Mouse (Mus musculus) midbrain, embryonic 14.5 days (tissue): Measurements from ENCODE around the gene Dgkh. TPM values are rescaled to one million over a fixed set of nuclear protein-coding genes. Genes with fewer than 3 reads are reported as not detected.
A peak's percentile ranks its signal among the peaks of the same experiment; 100 is the strongest.
"Not testable (repeated sequence)": the region's sequence is repeated elsewhere in the genome, so short reads cannot be mapped to it uniquely, and the experiment has no call there.

Source experiments
- ATAC-seq: fragments of 200-750 bp; cut with Nextera tagmentation; 2 replicates; pipeline ENCODE4 v1.8.0; 2017; ENCODE audit warnings: moderate number of reproducible peaks, moderate library complexity; ENCODE audit not compliant: low FRiP score, low TSS enrichment
- DNase-seq: peaks from one replicate; pipeline ENCODE4 v3.0.0-alpha.2; 2015
- H3K27ac ChIP-seq: fragments of 300-500 bp; sonication (generic); replicated peaks from 2 replicates; pipeline ENCODE4 v1.5.1; 2014; ENCODE audit warnings: mild to moderate bottlenecking, low read depth, low read length, moderate library complexity
- H3K27me3 ChIP-seq: fragments of 300-500 bp; sonication (generic); 2 replicates; pipeline ENCODE4 v1.6.1; 2014; ENCODE audit warnings: low read length, control low read depth, mixed read lengths; ENCODE audit not compliant: control insufficient read depth, insufficient read depth
- H3K36me3 ChIP-seq: fragments of 300-500 bp; sonication (generic); 2 replicates; pipeline ENCODE4 v1.6.1; 2014; ENCODE audit warnings: low read length, control low read depth; ENCODE audit not compliant: control insufficient read depth, insufficient read depth
- H3K4me1 ChIP-seq: fragments of 300-500 bp; sonication (generic); 2 replicates; pipeline ENCODE4 v1.6.1; 2014; ENCODE audit warnings: mild to moderate bottlenecking, antibody characterized with exemption, low read length, control low read depth; ENCODE audit not compliant: control insufficient read depth, insufficient read depth
- H3K4me2 ChIP-seq: fragments of 300-500 bp; sonication (generic); 2 replicates; pipeline ENCODE4 v1.6.1; 2014; ENCODE audit warnings: mild to moderate bottlenecking, low read length, moderate library complexity
- H3K4me3 ChIP-seq: fragments of 300-500 bp; sonication (generic); replicated peaks from 2 replicates; pipeline ENCODE4 v1.5.1; 2014; ENCODE audit warnings: low read depth, low read length
- H3K9ac ChIP-seq: fragments of 300-500 bp; sonication (generic); replicated peaks from 2 replicates; pipeline ENCODE4 v1.6.1; 2014; ENCODE audit warnings: mild to moderate bottlenecking, low read length, moderate library complexity
- H3K9me3 ChIP-seq: fragments of 300-500 bp; sonication (generic); 2 replicates; pipeline ENCODE4 v1.6.1; 2016; ENCODE audit warnings: low read length, control low read depth, mixed read lengths; ENCODE audit not compliant: control insufficient read depth
- WGBS: fragments of 180-500 bp; shearing (Covaris S2); extraction: QIAGEN DNeasy Blood & Tissue Kit; methylation state at CpG from one replicate; pipeline ENCODE4 v1.1.7; 2014; 5-methylcytosine and 5-hydroxymethylcytosine counted together
- polyA plus RNA-seq: library from polyadenylated mRNA; unstranded; fragments of >200 nt; fragmentation: Nextera tagmentation; extraction: Ambion mirVana; gene quantifications from 2 replicates; pipeline ENCODE4 v1.2.1, GENCODE M21; 2014

Dgkh gene
- polyA plus RNA-seq, 1 experiment from 2014 or later, result 2.9 TPM

DNA sequence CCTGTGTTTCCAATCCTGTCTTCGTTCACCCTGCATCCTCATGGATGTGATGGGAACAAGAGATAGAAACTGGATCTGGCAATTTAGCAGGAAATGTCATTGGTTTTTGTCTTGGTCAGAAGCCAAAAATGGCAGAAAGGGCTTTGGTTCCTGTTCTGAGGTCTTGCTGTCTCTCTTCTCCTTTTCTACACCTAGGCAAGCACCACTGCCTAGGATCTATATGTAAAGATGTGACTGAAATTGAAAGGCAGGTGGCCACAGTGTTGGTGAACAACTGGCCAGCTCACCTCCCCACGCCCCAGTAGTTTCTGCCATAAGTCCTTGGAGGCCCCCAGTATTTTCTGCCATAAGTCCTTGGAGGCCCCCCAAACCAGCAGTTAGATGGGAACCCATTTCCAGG lies 16.1 kb upstream of the Dgkh start:
- Histone ChIP-seq H3K4me1 (no peaks in the 10 kb centered on the region), H3K27me3 (no peaks in the 10 kb centered on the region), H3K4me2 (no peak overlapping the region), H3K4me3 (no peak overlapping the region), H3K27ac (no peak overlapping the region), H3K9me3 (no peaks in the 10 kb centered on the region), H3K9ac (no peak overlapping the region), H3K36me3 (no peaks in the 10 kb centered on the region)
- ATAC-seq (no peak), DNase-seq (no peak)
- 94% methylated on average over 2 of the region's 2 CpGs for WGBS

- Histone ChIP-seq H3K9ac (no peak overlapping the region), H3K27ac (no peak overlapping the region), H3K27me3 (no peaks in the 10 kb centered on the region), H3K4me2 (no peak overlapping the region), H3K9me3 (no peaks in the 10 kb centered on the region), H3K4me1 (no peaks in the 10 kb centered on the region), H3K4me3 (no peak overlapping the region), H3K36me3 (no peaks in the 10 kb centered on the region)
- no peak for ATAC-seq
- DNase-seq, result no peak
- 49% methylated on average over 14 of the region's 14 CpGs for WGBS
These were observed 15.5 kb upstream of the Dgkh start for GRCm38 (mm10) chr14:78747969-78748651.

DNA sequence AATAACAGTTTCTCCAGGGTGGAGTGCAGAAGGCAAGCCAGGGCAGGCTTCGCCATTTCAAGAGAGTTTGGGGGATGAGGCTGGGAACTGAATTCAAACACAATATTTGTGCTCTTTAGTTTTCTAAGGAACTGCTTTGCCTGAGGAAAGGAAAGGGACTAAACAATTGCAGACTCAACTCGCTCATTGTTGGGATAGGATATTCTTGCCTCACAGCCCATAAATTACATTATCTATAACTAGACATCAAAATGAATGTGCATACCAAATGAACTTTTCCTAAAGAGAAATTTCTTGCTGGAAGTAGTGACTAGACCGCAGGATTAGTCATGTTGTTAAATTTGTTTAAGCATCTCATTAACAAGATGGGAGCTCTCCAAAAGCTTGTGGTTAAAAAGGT lies 14.9 kb upstream of the Dgkh start:
- ATAC-seq (no peak), DNase-seq (no peak)
- 83% methylated on average over 3 of the region's 3 CpGs for WGBS

GRCm38 (mm10) chr14:78734605-78735004 lies 2.0 kb upstream of the Dgkh start:
- H3K27me3 ChIP-seq, result peaks cover 5% of the 10 kb centered on the region; the same call in 1 of the 2 replicates
- ATAC-seq (no peak), DNase-seq (no peak)
- no peaks in the 10 kb centered on the region for H3K36me3 ChIP-seq
- no peak overlapping the region for H3K9ac ChIP-seq
- no peak overlapping the region for H3K4me2 ChIP-seq
- WGBS, result 65% methylated on average over 5 of the region's 5 CpGs
- no peaks in the 10 kb centered on the region for H3K9me3 ChIP-seq
- peaks cover 8% of the 10 kb centered on the region; the same call in 1 of the 2 replicates for H3K4me1 ChIP-seq
- no peak overlapping the region for H3K4me3 ChIP-seq
- no peak overlapping the region for H3K27ac ChIP-seq

More for the DNA sequence above, 14.9 kb upstream of the Dgkh start:
- Histone ChIP-seq H3K4me2 (no peak overlapping the region), H3K27me3 (no peaks in the 10 kb centered on the region), H3K27ac (no peak overlapping the region), H3K9ac (no peak overlapping the region), H3K36me3 (no peaks in the 10 kb centered on the region), H3K4me3 (no peak overlapping the region), H3K4me1 (no peaks in the 10 kb centered on the region), H3K9me3 (no peaks in the 10 kb centered on the region)

- not testable (repeated sequence) for H3K4me3 ChIP-seq, H3K4me1 ChIP-seq, H3K27ac ChIP-seq, H3K9ac ChIP-seq, DNase-seq, H3K27me3 ChIP-seq, H3K9me3 ChIP-seq, H3K36me3 ChIP-seq, H3K4me2 ChIP-seq, ATAC-seq
- WGBS, result 39% methylated on average over 5 of the region's 5 CpGs
These were observed 1.6 kb upstream of the Dgkh start for GRCm38 (mm10) chr14:78734203-78734602.

DNA sequence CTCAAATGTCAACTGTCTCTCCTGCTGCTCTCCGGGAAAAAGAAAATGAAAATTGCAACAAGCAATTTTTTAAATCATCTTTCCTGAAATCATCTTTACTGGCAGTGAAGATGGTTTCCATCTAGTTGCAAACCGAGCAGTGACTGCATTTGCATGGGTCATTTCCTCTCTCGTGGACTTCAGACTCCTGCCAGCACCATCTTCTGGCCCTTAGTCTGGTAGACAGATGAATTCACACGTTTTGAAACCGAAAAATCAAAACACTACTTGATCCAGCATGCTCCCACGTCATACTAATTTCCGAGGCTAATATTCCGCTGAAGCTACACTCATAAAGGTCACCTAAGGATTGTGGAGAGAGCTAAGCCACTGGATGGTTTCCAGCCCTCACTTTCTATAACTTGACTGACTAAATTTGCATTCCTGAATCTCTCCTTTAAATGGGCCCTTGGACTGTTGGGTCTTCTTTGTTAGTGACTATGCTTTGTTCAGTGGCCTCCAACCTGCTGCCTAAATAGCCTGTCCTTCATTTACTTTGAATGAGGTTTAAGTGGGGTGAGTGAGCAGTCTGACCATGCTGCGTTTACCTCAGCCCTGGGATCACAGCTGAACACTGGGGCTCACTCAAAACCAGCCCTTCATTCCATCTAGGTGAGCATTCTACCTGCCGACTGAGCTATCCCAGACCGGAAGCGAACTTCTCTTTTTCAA lies 945 bp upstream of the Dgkh start:
- no peak for ATAC-seq
- H3K4me1 ChIP-seq, result peaks cover 8% of the 10 kb centered on the region; the same call in 1 of the 2 replicates
- peak overlapping the region; percentile 86 for H3K4me2 ChIP-seq
- peak overlapping the region; percentile 75 for H3K4me3 ChIP-seq
- no peaks in the 10 kb centered on the region for H3K9me3 ChIP-seq
- H3K36me3 ChIP-seq, result no peaks in the 10 kb centered on the region
- peak; percentile 49 for DNase-seq
- 13% methylated on average over 12 of the region's 12 CpGs for WGBS
- peaks cover 5% of the 10 kb centered on the region; the same call in 1 of the 2 replicates for H3K27me3 ChIP-seq
- H3K9ac ChIP-seq, result peak overlapping the region; percentile 90
- peak overlapping the region; percentile 88 for H3K27ac ChIP-seq

DNA sequence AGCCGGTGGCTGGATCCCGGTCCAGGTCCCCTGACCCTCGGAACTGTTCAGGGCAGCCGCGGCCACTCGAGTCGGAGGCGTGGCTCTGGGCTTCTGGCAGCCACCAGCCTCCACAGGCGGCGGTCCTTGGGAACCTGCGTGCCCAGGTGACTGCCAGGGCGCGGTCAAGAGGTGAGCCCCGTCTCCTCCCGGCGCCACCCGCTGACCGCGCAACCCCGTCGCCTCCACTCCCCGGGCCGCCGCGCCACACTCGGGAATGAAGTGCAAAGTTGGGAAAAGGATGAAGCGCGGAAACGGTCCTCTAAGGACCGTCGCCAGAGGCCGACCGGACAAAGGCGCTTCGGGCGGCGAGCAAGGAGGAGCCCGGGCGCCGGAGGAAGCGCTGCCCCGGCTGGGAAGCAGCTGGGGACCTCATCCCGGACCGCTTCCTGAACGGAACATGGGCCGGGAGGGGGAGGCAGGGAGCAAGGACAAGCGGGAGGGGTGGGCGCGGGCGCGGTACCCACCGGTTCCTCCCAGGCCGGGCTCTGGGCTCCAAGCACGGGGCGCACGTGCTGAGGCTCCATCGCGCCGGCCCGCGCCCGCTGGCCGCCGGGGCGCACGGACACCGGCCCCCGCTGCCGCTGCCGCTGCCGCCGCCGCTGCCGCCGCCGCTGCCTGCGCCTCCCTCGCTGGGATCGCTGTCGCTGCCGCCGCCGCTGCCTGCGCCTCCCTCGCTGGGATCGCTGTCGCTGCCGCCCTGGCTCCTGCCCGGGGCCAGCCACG lies 542 bp downstream of the Dgkh start:
- Histone ChIP-seq H3K4me2 (peak overlapping the region; percentile 86), H3K27me3 (peaks cover 5% of the 10 kb centered on the region; the same call in 1 of the 2 replicates), H3K9me3 (no peaks in the 10 kb centered on the region), H3K9ac (peak overlapping the region; percentile 90), H3K4me1 (peaks cover 8% of the 10 kb centered on the region; the same call in 1 of the 2 replicates), H3K36me3 (no peaks in the 10 kb centered on the region), H3K27ac (peak overlapping the region; percentile 88), H3K4me3 (peak overlapping the region; percentile 75)
- peak; percentile 53 for ATAC-seq
- under 1% methylated on average over 71 of the region's 90 CpGs for WGBS
- peak; percentile 69 for DNase-seq

DNA sequence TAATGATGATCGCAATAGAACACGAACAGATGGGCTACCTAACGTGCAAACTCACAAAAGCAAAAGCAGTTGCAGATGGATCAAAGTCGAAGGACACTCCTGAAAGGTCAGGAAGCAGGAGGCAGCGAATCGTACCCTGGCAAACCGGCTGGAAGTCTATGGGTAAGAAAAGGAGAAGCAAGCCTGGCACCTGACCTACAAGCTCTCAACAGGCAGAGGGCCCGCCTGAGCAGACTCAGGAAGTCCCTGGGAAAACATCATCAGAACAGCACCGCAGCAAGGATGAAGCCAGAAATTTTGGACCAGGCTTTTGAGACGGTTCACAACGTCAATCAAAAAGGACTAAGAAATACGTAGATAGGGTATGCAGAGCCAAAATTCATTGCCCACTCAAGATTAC lies 1.3 kb downstream of the Dgkh start:
- Histone ChIP-seq H3K27ac (no peak overlapping the region), H3K36me3 (no peaks in the 10 kb centered on the region), H3K27me3 (peaks cover 9% of the 10 kb centered on the region; the same call in 1 of the 2 replicates), H3K4me1 (peaks cover 8% of the 10 kb centered on the region; the same call in 1 of the 2 replicates), H3K4me2 (peak overlapping the region; percentile 86), H3K9me3 (no peaks in the 10 kb centered on the region), H3K9ac (peak overlapping the region; percentile 90; the same call in 1 of the 2 replicates), H3K4me3 (peak overlapping the region; percentile 75)
- WGBS, result 9% methylated on average over 12 of the region's 12 CpGs
- ATAC-seq, result no peak
- peak; percentile 66 for DNase-seq
